Mouse (Mus musculus) bone marrow macrophage, adult 2 months (primary cell): ENCODE measurements at regions not wholly inside any gene's neighbourhood (a gene's known extent, or its start where the extent isn't known, plus 50 kb on each side); places are given as distances from the start of the nearest gene placed in this dataset.

Source experiments
- H3K27ac ChIP-seq: 2 replicates; pipeline ENCODE4 v1.5.1; 2012; ENCODE audit warnings: low read depth, low read length; ENCODE audit not compliant: insufficient read depth
- H3K4me1 ChIP-seq: 2 replicates; pipeline ENCODE4 v1.6.1; 2012; ENCODE audit warnings: low read length; ENCODE audit not compliant: control insufficient read depth, insufficient read depth
- H3K4me3 ChIP-seq: 2 replicates; pipeline ENCODE4 v1.5.1; 2012; ENCODE audit warnings: mild to moderate bottlenecking, low read length, moderate library complexity; ENCODE audit not compliant: insufficient read depth
- CTCF ChIP-seq: IDR thresholded peaks from 2 replicates; pipeline ENCODE4 v1.5.1; 2012; ENCODE audit warnings: low read depth, mild to moderate bottlenecking, low read length, moderate library complexity
- POLR2A ChIP-seq: IDR thresholded peaks from 2 replicates; pipeline ENCODE4 v1.6.1; 2012; ENCODE audit warnings: mild to moderate bottlenecking, low read depth, low read length, borderline replicate concordance

DNA sequence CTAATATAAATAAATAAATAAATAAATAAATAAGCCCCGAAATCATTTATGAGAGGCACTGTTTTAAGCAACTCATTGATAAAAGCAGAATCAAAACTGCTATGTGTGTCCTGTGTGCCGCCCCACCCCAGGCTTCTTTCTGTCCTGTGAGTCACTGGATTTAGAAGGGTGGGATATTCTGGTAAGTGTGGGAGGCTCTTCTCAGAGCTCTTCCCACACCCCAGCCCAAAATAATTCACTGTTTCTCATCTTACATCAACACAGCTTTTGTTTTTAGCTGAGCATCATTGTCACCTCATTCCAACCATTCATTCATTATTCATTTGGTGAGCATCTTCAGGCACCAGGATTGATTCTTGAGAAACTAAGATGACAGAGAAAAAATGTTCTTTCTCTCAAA is 118.4 kb downstream of the Barx2 start:
- no peaks in the 10 kb centered on the region for H3K4me1 ChIP-seq
- no peak overlapping the region for H3K4me3 ChIP-seq
- H3K27ac ChIP-seq, result no peak overlapping the region
- TF ChIP-seq POLR2A, result no peak
- TF ChIP-seq CTCF, result no peak

DNA sequence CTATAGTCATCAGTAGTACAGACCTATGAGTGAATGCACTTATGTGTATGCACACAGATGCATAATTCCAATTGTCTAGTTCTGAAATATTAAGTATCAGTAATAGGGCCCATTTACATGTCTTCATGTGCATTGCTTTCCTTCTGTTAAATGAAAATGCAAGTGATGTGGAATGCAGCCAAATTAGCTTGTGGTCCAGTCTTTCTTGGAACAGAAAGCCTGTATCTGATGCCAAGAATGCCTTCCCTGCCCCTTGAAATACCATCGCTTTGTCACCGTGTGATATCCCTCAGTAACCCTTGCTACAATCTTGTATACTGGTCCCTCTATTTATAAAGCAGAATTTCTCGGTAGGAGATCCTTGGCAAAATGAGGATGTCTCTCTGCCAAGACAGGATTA is 137.3 kb downstream of the Barx2 start:
- TF ChIP-seq CTCF (no peak), POLR2A (no peak)
- Histone ChIP-seq H3K4me3 (no peak overlapping the region), H3K4me1 (no peaks in the 10 kb centered on the region), H3K27ac (no peak overlapping the region)

DNA sequence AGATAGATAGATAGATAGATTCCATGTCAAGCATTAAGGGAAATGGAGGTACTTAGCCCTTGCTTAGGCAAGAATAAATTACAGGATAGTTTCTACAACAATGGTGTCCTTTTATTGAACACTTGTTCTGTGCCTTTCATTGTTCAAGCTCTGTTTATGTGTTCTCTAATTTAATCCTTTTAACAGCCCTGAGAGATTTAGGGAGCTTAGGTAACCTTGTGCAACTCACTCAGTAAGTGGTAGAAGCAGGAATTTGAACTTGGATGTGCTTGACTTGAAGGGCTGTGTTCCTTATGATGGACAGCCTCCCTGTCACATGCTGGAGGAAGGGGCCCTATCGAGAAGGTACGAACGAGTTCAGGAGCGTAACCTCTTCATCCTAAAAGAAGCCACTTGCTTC is 147.9 kb downstream of the Barx2 start:
- no peak overlapping the region for H3K27ac ChIP-seq
- TF ChIP-seq POLR2A (no peak), CTCF (no peak)
- H3K4me3 ChIP-seq, result no peak overlapping the region
- H3K4me1 ChIP-seq, result no peaks in the 10 kb centered on the region

DNA sequence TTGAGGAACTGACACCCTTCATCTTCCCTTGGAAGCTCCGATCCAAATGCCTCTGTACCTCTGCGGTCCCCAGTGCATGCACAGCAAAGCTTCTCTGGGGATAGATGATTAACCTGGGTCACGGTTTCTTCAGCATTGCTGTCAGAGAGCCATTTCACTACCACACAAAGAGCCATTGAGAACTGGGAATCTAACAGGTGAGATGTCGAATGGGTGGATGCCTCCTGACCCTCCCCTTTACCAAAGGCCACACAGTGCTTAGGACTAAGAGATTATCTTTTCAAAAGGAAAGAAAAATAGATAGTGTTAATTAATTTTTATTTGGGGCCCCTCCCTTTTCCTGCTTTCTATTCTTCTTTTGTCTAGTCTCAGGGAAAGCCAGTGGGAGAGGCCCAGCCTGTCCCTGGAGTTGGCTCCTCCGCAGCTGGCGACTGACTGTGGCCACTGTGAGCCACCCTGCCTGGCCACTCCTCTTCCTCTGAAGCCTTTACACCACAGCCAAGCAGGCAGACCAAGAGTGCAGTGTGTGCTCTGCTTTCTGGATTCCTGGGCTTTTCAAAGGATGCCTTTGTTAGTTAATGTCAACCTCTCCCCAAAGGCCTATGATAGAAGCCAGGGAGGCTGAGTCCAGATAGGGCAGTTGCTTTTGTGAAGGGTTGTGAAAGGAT is 155.2 kb downstream of the Barx2 start:
- H3K27ac ChIP-seq, result no peak overlapping the region
- no peak overlapping the region for H3K4me3 ChIP-seq
- TF ChIP-seq CTCF (no peak), POLR2A (no peak)
- no peaks in the 10 kb centered on the region for H3K4me1 ChIP-seq

DNA sequence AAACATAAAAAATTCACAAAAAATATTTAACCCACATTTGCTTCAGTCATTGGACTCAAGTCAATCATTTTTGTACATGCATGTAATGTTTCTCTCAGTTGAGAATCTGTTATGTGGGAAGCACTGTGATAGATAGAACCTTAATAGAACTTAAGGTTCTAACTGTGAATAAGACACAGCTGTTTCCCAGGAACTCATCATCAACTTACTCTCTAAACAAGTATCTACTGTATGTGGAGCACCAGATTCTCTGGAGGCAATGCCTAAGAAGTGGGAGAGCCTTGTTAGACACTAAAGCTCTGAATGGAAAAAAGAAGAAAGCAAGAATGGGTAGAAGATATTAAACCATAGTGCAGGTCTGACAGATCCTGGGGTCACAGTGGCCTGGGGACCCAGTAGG is 182.8 kb downstream of the Barx2 start:
- H3K4me1 ChIP-seq, result no peaks in the 10 kb centered on the region
- TF ChIP-seq CTCF (no peak), POLR2A (no peak)
- H3K27ac ChIP-seq, result no peak overlapping the region
- no peak overlapping the region for H3K4me3 ChIP-seq

DNA sequence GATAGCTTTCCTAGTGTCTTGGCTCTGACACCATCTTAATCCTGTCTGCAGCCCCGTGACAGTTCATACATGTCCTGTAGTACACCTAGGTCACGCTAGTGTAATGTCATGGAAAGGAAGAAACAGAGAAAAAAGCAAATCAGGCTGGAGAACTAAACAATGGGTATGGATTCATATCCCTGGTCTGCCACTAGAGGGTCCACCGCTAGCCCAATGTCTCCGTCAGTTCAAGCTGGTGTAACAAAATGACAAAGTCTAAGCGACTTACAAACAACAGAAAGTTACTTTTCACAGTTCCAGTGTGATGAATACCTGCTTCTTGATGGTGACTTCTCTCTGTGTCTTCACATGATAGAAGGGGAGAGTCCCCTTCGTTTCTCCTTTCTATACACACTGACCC is 194.0 kb downstream of the Barx2 start:
- H3K4me3 ChIP-seq, result no peak overlapping the region
- no peak overlapping the region for H3K27ac ChIP-seq
- TF ChIP-seq CTCF (no peak), POLR2A (no peak)
- H3K4me1 ChIP-seq, result no peaks in the 10 kb centered on the region

DNA sequence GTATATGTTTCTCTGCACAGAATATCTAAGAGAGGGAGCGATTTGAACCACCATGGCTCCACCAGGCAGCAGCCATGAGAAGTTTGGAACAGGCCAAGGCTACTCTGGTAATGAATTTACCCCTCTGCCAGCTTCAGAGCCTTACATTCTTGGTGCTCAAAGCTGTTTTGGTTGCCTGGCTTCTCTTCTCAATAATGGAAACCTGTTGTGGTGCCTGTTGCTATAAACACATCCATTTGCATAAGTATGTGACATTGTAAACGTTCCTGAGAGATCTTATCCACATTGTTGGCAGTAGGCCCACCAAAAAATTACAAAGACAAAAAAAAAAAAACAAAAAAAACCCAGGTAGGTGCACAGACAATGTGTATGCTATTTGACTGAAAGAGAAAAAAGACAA is 203.2 kb downstream of the Barx2 start:
- Histone ChIP-seq H3K4me3 (no peak overlapping the region), H3K27ac (no peak overlapping the region), H3K4me1 (no peaks in the 10 kb centered on the region)
- no peak for TF ChIP-seq CTCF
- TF ChIP-seq POLR2A, result no peak

DNA sequence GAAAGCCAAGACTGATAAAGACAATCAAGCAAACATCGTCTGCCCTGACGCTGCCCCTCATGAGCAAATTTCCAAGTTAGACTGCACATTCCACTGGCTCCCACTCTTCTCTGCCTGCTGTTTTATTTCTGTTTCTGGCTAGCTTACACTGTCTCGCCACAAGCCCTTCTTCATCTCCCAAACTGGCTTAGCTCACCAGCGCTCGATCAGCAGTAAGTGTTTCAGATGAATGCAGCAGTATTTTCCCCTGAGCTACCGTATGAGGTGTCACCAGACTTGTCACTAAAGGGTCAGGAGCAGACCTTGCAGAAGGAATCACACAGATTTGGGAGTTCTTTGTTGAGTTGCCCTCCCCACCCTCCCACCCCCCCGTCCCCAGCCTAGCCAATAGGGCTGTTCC is 206.6 kb downstream of the Barx2 start:
- Histone ChIP-seq H3K4me3 (no peak overlapping the region), H3K4me1 (no peaks in the 10 kb centered on the region), H3K27ac (no peak overlapping the region)
- TF ChIP-seq POLR2A (no peak), CTCF (no peak)

DNA sequence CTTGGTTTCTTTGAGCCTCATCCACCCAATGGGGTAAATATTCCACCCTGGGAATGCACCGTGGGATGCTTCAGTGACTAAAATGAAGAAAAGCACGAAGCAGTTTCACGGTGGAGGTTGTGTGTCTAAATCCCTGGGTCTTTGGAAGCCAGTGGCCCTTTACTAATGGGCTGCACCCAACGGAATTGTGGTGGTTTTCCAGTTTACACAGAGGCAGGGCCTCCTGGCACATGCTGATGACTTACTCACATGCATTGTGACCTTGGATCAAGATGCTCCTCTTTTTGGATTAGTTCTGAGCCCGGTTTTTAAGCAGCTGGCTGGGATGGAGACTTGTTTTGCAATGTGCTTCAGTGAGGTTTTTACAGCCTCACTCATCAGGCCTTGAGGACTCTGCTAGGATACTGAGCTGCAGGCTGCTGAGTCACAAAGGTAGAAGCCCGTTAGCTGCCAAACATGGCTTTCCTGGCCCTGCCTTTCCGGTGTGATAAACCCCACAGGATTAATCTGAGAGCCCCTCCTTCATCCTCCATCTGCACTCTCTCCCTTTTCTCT is 222.3 kb downstream of the Barx2 start:
- TF ChIP-seq CTCF, result no peak
- no peak for TF ChIP-seq POLR2A
- Histone ChIP-seq H3K4me1 (no peaks in the 10 kb centered on the region), H3K27ac (no peak overlapping the region), H3K4me3 (no peak overlapping the region)

DNA sequence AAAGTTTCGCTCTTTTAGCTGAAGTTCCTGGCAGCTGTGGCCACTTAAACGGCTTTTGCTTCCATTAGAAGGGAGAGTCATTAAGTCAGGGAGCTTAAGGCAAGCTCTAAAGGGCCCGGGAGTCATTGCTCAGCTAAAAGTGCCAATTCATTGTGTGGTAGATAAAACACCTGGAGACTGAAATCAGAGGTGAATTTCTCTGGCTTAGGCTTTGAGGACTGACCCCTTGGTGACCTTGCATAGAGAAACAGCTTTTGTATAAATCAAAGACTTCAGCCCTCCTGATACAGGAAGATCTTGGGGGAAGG is 224.1 kb upstream of the Tmem45b start:
- no peak overlapping the region for H3K27ac ChIP-seq
- no peak overlapping the region for H3K4me3 ChIP-seq
- H3K4me1 ChIP-seq, result no peaks in the 10 kb centered on the region
- TF ChIP-seq POLR2A, result no peak
- no peak for TF ChIP-seq CTCF
